Mouse (Mus musculus): ENCODE data around the gene Tceal5. TPM values are rescaled to one million over a fixed set of nuclear protein-coding genes. Genes with fewer than 3 reads are reported as not detected.

Gene Tceal5
- polyA plus RNA-seq (2014; fragmentation: Nextera tagmentation; extraction: Ambion mirVana): 7.2 and 8.1 TPM in 2 replicates

DNA sequence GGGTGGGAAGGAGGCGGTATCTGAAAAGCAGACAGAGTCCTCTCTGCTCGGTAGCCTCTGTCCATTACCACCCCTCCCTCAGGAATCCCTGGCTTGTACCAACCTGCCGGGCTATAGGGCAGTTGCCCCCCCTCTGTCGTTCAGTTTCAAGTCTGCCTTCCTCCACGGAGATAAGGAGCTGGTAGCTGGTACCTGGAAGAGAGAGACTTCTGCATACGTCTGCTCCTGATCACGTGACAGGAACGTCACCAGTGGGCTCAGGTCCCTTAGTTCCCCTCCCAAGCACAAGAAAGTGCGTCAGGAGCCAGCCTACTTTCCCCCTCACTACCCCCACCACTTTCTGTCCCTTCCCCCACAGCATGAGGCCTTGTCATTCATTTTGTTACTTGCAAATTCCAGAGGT lies at the start of gene Tceal5:
Gene Tceal5, minus strand, starts transcription at position 213 of the 403 bp plus-strand sequence.
- peak within 1 kb of the TSS; percentile 58 for H3K9ac ChIP-seq (ENCODE audit: low read length)
- H3K9me3 ChIP-seq (replicated peaks; ENCODE audit: control insufficient read depth, low read length): no peaks in the 10 kb centered on the region
- DNase-seq (ENCODE audit: low spot score): peak; percentile 79
- H3K4me2 ChIP-seq (ENCODE audit: low read length): peak within 1 kb of the TSS; percentile 51
- no peaks in the 10 kb centered on the region for H3K36me3 ChIP-seq (ENCODE audit: control insufficient read depth, insufficient read depth, low read length)
- H3K4me3 ChIP-seq (ENCODE audit: low read depth, low read length): peak within 1 kb of the TSS; percentile 38
- no peaks in the 10 kb centered on the region for H3K4me1 ChIP-seq (ENCODE audit: control insufficient read depth, insufficient read depth, low read length)
- WGBS: 29% methylated on average over 9 of the region's 9 CpGs
- H3K27ac ChIP-seq (ENCODE audit: low read depth, low read length): no peak within 1 kb of the TSS
- no peaks in the 10 kb centered on the region for H3K27me3 ChIP-seq (replicated peaks; ENCODE audit: control insufficient read depth, insufficient read depth, low read length)
- ATAC-seq: peak; percentile 95

DNA sequence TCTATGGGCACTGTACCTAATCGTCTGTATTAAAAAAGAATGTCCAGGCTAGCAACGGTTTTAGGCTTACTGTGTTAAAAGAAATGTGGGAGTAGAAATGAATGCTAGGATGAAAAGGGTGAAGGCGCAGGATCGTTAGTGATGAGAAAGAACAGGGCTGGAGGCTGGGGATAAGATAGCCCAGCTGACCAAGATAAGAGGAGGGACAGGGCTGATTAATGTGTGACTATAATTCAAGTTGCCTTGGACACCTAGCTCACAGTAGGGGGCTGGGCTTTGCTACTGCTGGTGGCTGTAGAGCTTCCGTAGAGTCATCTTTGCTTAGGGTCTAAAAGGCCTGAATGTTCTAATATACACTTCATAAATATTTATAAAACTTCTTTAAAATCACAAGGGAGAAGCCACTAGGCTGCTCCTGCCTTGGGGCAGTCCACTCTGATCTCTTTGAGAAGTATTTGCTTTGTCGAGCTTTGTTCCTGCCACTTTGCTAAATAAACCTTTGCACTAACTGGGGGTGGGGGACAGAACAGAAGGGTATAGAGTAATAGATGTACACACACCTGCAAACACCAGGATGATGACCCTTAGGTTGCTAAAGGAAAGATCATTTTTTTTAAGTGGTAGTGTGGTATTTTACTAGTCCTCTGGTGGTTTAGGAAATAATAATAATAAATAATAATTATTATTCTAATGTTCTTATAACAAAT lies 48.5 kb upstream of the Tceal5 start:
- H3K27ac ChIP-seq (ENCODE audit: low read depth, low read length): no peak overlapping the region
- no peaks in the 10 kb centered on the region for H3K27me3 ChIP-seq (replicated peaks; ENCODE audit: control insufficient read depth, insufficient read depth, low read length)
- H3K4me3 ChIP-seq (ENCODE audit: low read depth, low read length): no peak overlapping the region
- DNase-seq (ENCODE audit: low spot score) (no peak), ATAC-seq (no peak)
- H3K4me1 ChIP-seq (ENCODE audit: control insufficient read depth, insufficient read depth, low read length): no peaks in the 10 kb centered on the region
- H3K36me3 ChIP-seq (ENCODE audit: control insufficient read depth, insufficient read depth, low read length): peaks cover 9% of the 10 kb centered on the region; the same call in 1 of the 2 replicates
- 56% methylated on average over 6 of the region's 6 CpGs for WGBS
- no peaks in the 10 kb centered on the region for H3K9me3 ChIP-seq (replicated peaks; ENCODE audit: control insufficient read depth, low read length)
- no peak overlapping the region for H3K9ac ChIP-seq (ENCODE audit: low read length)
- no peak overlapping the region for H3K4me2 ChIP-seq (ENCODE audit: low read length)

DNA sequence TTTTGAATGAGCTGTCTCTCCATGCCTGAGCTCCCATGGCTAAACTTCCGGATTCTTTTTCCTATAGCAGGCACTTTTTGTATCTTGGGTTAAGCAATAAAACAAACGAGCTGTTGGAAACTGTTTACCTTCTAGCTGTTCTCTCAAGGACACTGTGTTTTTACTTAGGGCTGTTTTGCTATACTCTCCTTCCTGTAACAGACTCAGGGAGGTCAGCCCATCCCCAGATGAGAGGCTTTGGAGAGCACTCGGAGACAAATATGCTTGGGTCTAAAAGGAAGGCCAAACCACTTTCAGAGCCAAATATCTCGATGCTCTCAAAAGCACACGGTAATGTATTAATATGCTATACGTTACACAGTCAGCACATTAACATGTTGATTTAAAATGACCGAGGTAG lies 46.0 kb upstream of the Tceal5 start:
- no peak for ATAC-seq
- no peaks in the 10 kb centered on the region for H3K27me3 ChIP-seq (replicated peaks; ENCODE audit: control insufficient read depth, insufficient read depth, low read length)
- 83% methylated on average over 7 of the region's 7 CpGs for WGBS
- no peak overlapping the region for H3K9ac ChIP-seq (ENCODE audit: low read length)
- H3K9me3 ChIP-seq (replicated peaks; ENCODE audit: control insufficient read depth, low read length): no peaks in the 10 kb centered on the region
- H3K36me3 ChIP-seq (ENCODE audit: control insufficient read depth, insufficient read depth, low read length): peaks cover 11% of the 10 kb centered on the region; the same call in 1 of the 2 replicates
- H3K27ac ChIP-seq (ENCODE audit: low read depth, low read length): no peak overlapping the region
- DNase-seq (ENCODE audit: low spot score): no peak
- H3K4me3 ChIP-seq (ENCODE audit: low read depth, low read length): no peak overlapping the region
- no peaks in the 10 kb centered on the region for H3K4me1 ChIP-seq (ENCODE audit: control insufficient read depth, insufficient read depth, low read length)
- H3K4me2 ChIP-seq (ENCODE audit: low read length): no peak overlapping the region

DNA sequence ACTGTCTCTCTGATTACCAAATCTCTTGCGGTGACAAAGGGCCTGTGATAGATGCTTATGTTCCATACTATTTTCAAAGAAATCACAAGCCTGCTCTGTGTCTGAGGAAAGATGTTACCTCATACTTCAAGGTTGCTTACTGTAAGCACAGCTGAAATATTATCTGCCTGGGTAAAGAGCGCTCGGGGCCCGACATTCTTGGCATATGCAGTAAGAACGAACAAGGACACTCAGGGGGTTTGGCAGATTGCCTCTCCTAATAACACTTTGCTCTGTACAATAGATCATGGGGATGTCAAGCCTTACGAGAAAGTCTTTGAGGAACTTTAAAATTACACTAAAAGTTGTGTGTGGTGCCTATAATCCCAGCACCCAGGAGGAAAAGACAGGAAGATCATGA lies 45.1 kb upstream of the Tceal5 start:
- Histone ChIP-seq H3K27me3 (replicated peaks; ENCODE audit: control insufficient read depth, insufficient read depth, low read length) (no peaks in the 10 kb centered on the region), H3K4me2 (ENCODE audit: low read length) (no peak overlapping the region), H3K4me3 (ENCODE audit: low read depth, low read length) (no peak overlapping the region), H3K9ac (ENCODE audit: low read length) (no peak overlapping the region), H3K36me3 (ENCODE audit: control insufficient read depth, insufficient read depth, low read length) (peaks cover 11% of the 10 kb centered on the region; the same call in 1 of the 2 replicates), H3K27ac (ENCODE audit: low read depth, low read length) (no peak overlapping the region), H3K4me1 (ENCODE audit: control insufficient read depth, insufficient read depth, low read length) (no peaks in the 10 kb centered on the region), H3K9me3 (replicated peaks; ENCODE audit: control insufficient read depth, low read length) (no peaks in the 10 kb centered on the region)
- ATAC-seq (no peak), DNase-seq (ENCODE audit: low spot score) (no peak)
- 80% methylated on average over 6 of the region's 6 CpGs for WGBS

DNA sequence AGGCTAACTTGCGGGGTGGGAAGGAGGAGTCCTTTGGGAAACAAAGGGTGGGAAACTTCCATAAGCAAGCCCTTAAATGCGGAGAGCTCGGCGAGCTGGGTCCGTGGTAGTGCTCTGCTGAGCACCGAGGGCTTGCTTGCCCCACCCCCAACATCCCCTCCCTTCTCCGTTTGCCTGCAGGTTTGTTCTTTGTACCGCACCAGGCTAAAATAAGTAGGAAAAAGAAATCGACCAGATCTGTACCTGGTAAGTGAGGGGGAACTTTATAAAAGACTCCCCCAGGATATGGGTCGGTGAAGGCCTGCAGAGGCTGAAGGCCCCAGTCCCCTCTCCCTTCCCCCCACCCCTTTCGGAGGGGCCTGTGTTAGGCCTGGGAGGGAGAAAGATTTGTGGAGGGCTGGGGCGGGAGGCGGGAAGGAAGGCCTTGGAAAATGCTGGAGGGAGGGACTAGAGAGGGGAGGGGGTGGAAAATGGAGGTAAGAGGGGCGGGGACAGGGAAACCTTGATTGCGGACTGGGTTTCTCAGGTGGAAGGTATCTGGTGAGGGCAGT lies 41.9 kb upstream of the Tceal5 start:
- DNase-seq (ENCODE audit: low spot score): peak; percentile 49
- WGBS: 35% methylated on average over 15 of the region's 15 CpGs
- H3K36me3 ChIP-seq (ENCODE audit: control insufficient read depth, insufficient read depth, low read length): peaks cover 11% of the 10 kb centered on the region; the same call in 1 of the 2 replicates

DNA sequence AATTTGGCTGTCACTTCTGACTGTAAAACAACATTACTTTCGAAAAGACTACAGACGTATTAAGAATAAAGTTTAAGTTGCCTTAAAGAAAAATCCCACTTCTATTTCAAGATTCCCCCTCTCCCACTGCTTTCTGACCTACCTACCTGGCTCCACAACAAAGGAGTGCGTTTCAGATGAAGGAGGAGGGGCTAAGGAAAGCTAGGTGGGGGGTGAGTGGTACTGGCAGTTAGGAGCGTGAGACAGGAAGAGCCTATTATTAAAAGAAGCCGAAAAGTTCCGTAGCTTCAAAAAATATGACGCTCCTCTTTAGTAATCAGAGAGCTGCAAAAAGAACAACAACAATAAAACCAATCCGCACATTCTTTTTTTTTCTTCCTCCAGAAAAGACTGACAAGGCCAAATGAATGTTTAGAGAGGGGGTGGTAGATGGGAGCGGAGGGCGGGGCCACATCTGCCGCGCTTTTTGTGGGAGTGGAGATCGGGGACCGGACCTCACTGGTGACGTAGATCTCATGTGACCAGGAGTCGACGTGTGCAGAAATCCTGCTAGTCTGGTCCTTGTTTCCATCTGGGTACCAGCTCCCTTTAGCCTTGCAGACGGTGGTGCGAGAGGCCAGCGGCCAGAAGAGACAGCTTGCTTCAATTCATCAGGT lies 41.0 kb upstream of the Tceal5 start, which contains the start of gene Tceal9:
Gene Tceal9, plus strand, starts transcription at position 506 of the 656 bp plus-strand sequence.
- Histone ChIP-seq H3K36me3 (ENCODE audit: control insufficient read depth, insufficient read depth, low read length) (peaks cover 11% of the 10 kb centered on the region; the same call in 1 of the 2 replicates), H3K4me1 (ENCODE audit: control insufficient read depth, insufficient read depth, low read length) (no peaks in the 10 kb centered on the region), H3K9me3 (replicated peaks; ENCODE audit: control insufficient read depth, low read length) (no peaks in the 10 kb centered on the region), H3K27ac (ENCODE audit: low read depth, low read length) (peak within 1 kb of the TSS; percentile 78), H3K9ac (ENCODE audit: low read length) (peak within 1 kb of the TSS; percentile 73), H3K4me2 (ENCODE audit: low read length) (peak within 1 kb of the TSS; percentile 47), H3K27me3 (replicated peaks; ENCODE audit: control insufficient read depth, insufficient read depth, low read length) (no peaks in the 10 kb centered on the region), H3K4me3 (ENCODE audit: low read depth, low read length) (peak within 1 kb of the TSS; percentile 49)
- WGBS: 28% methylated on average over 20 of the region's 20 CpGs
- ATAC-seq: peak; percentile 95
- peak; percentile 90 for DNase-seq (ENCODE audit: low spot score)

More for the DNA sequence above, 41.9 kb upstream of the Tceal5 start:
- Histone ChIP-seq H3K27ac (ENCODE audit: low read depth, low read length) (peak overlapping the region; percentile 78), H3K4me2 (ENCODE audit: low read length) (peak overlapping the region; percentile 47), H3K9ac (ENCODE audit: low read length) (peak overlapping the region; percentile 73), H3K9me3 (replicated peaks; ENCODE audit: control insufficient read depth, low read length) (no peaks in the 10 kb centered on the region), H3K27me3 (replicated peaks; ENCODE audit: control insufficient read depth, insufficient read depth, low read length) (no peaks in the 10 kb centered on the region), H3K4me3 (ENCODE audit: low read depth, low read length) (peak overlapping the region; percentile 49), H3K4me1 (ENCODE audit: control insufficient read depth, insufficient read depth, low read length) (no peaks in the 10 kb centered on the region)
- ATAC-seq: peak; percentile 76

DNA sequence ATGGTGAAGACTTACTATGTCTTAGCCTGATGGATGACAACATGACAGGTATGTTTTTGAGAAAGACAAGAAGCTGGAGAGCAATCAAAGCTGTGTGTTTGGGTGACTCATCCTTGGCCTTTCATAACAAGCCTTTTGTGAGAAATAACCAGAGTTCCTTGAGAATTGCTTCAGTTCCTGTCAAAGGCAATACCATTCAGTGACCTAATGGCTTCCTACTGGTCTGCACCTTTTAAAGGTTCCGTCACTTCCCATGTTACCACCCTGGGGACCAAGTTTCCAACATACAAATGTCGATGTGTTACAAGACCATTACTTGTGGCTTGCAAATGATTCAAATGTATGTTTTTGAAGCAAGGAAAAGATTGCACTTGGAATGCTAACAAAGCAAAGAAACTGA lies 39.5 kb upstream of the Tceal5 start:
- Histone ChIP-seq H3K4me3 (ENCODE audit: low read depth, low read length) (no peak overlapping the region), H3K9ac (ENCODE audit: low read length) (no peak overlapping the region), H3K9me3 (replicated peaks; ENCODE audit: control insufficient read depth, low read length) (no peaks in the 10 kb centered on the region), H3K27me3 (replicated peaks; ENCODE audit: control insufficient read depth, insufficient read depth, low read length) (no peaks in the 10 kb centered on the region), H3K36me3 (ENCODE audit: control insufficient read depth, insufficient read depth, low read length) (peaks cover 11% of the 10 kb centered on the region; the same call in 1 of the 2 replicates), H3K27ac (ENCODE audit: low read depth, low read length) (no peak overlapping the region), H3K4me2 (ENCODE audit: low read length) (no peak overlapping the region), H3K4me1 (ENCODE audit: control insufficient read depth, insufficient read depth, low read length) (no peaks in the 10 kb centered on the region)
- no peak for DNase-seq (ENCODE audit: low spot score)
- 87% methylated on average over 2 of the region's 2 CpGs for WGBS
- ATAC-seq: no peak

DNA sequence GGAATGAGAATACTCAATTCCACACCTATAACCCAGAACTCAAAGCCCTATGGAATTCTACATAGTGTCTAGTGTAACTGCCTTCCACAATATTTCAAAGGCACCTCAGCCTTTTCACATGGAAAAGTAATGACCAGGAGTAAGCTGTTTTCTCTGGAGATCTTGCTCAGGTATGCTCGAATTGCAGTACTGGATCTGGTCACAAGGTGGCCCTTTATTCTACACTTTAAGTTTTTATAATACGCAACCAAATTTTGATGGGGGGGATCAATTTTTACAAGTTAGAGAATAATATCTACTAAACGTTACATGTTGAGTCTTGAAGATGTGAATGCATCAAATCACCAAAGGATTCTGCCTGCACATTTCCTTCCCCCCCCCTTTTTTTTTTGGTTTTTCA lies 34.4 kb upstream of the Tceal5 start:
- Histone ChIP-seq H3K27ac (ENCODE audit: low read depth, low read length) (no peak overlapping the region), H3K4me2 (ENCODE audit: low read length) (no peak overlapping the region), H3K9me3 (replicated peaks; ENCODE audit: control insufficient read depth, low read length) (no peaks in the 10 kb centered on the region), H3K36me3 (ENCODE audit: control insufficient read depth, insufficient read depth, low read length) (no peaks in the 10 kb centered on the region), H3K27me3 (replicated peaks; ENCODE audit: control insufficient read depth, insufficient read depth, low read length) (no peaks in the 10 kb centered on the region), H3K4me1 (ENCODE audit: control insufficient read depth, insufficient read depth, low read length) (no peaks in the 10 kb centered on the region), H3K9ac (ENCODE audit: low read length) (no peak overlapping the region), H3K4me3 (ENCODE audit: low read depth, low read length) (no peak overlapping the region)
- DNase-seq (ENCODE audit: low spot score) (peak; percentile 62), ATAC-seq (no peak)
- 46% methylated on average over 3 of the region's 3 CpGs for WGBS
